Mouse (Mus musculus): ENCODE data around the gene Cdh5.
A peak's percentile ranks its signal among the peaks of the same experiment; 100 is the strongest.
"Not testable (repeated sequence)": the region's sequence is repeated elsewhere in the genome, so short reads cannot be mapped to it uniquely, and the experiment has no call there.

The Cdh5 gene

GRCm38 (mm10) chr8:104090993-104091900 is 10.2 kb upstream of the Cdh5 start:
- peak; percentile 57 for DNase-seq (ENCODE audit: low read depth, low spot score)

- no peak for DNase-seq (ENCODE audit: low read depth, low spot score)
These were observed 8.1 kb upstream of the Cdh5 start for GRCm38 (mm10) chr8:104093336-104093735.

DNA sequence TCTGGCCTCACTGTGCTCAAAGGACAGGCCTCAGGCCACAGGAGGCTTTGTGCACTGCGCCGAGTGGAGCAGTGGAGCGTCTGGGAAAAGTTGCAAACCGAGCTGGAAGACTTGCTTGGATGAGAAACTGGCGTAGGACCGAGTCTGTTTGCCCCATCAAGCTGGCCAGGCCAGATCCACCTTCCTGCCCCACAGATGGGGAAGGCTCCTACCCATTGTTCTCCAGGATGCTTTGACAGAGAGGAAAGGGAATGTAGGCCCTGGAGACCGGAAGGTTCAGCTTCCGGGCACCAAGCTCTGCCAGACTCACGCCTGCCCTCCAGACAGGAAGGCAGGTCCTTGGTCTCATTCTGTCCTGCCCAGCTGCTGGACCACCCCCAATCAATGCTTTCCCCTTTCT is 5.8 kb upstream of the Cdh5 start:
- DNase-seq (ENCODE audit: low read depth, low spot score) = peak; percentile 27

DNA sequence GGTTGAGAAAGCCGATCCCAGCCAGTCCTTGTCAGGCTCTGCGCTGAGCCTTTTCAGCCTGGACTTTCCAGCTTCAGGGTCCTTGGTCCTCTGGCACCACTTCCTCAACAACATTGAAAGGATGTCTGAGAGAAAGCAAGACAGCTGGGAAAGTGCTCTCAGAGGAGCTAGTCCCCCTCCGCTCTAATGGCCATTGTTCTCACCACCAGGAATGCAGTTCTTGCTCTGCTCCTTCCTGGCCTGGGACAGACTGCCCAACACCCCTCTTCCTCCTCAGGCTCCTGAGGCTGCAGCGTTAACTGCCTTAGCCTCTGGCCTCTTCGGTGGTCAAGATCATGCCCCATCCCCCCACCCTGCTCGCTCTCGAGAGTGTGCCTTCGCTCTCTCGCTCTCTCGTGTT is 4.8 kb upstream of the Cdh5 start:
- no peak for DNase-seq (ENCODE audit: low read depth, low spot score)

GRCm38 (mm10) chr8:104098671-104099346 is 2.6 kb upstream of the Cdh5 start:
- no peak for DNase-seq (ENCODE audit: low read depth, low spot score)

DNA sequence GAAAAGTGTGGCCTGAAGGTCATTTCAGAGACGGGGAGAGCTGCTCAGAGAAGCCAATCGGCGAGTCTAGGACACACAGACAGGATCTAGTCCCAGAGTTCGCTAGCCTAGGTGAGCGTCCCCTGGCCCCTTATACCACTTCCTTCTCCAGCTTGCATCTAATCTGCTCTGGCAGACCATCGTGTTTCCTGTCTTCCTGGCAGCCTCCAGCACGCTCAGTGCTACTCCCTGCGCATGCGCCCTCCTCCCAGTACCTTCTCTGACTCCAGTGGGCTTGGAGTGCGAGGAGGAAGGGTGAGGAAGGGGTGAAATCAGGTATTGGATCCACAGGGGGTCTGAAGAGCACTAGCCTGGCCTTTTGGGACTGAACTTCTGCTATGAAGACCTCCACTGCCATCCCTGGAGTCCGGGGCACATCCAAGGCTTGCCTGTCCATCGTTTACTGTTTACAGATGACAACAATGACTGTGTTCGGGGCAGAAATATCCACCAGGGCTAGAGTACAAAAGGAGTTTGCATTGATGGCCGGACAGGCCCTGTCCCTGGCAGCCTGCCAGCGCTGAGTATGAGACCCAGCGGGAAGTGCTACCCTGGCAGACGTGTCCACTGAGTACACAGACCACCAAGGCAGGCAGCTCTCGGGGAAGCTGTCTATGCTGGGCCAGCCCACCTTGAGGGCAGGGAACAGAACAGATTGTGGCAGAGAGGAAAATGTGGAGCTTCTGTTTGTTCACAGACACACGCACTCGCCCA is 1.9 kb upstream of the Cdh5 start:
- no peak for DNase-seq (ENCODE audit: low read depth, low spot score)

- DNase-seq (ENCODE audit: low read depth, low spot score) = not testable (repeated sequence)
These were observed 701 bp upstream of the Cdh5 start for GRCm38 (mm10) chr8:104100724-104101123.

GRCm38 (mm10) chr8:104103462-104103861 is 2.0 kb downstream of the Cdh5 start:
- no peak for DNase-seq (ENCODE audit: low read depth, low spot score)

GRCm38 (mm10) chr8:104105768-104106167 is 4.3 kb downstream of the Cdh5 start:
- no peak for DNase-seq (ENCODE audit: low read depth, low spot score)

GRCm38 (mm10) chr8:104106276-104106946 is 5.0 kb downstream of the Cdh5 start:
- DNase-seq (ENCODE audit: low read depth, low spot score) = no peak

GRCm38 (mm10) chr8:104107111-104107510 is 5.7 kb downstream of the Cdh5 start:
- no peak for DNase-seq (ENCODE audit: low read depth, low spot score)

GRCm38 (mm10) chr8:104108048-104108447 is 6.6 kb downstream of the Cdh5 start:
- no peak for DNase-seq (ENCODE audit: low read depth, low spot score)

DNA sequence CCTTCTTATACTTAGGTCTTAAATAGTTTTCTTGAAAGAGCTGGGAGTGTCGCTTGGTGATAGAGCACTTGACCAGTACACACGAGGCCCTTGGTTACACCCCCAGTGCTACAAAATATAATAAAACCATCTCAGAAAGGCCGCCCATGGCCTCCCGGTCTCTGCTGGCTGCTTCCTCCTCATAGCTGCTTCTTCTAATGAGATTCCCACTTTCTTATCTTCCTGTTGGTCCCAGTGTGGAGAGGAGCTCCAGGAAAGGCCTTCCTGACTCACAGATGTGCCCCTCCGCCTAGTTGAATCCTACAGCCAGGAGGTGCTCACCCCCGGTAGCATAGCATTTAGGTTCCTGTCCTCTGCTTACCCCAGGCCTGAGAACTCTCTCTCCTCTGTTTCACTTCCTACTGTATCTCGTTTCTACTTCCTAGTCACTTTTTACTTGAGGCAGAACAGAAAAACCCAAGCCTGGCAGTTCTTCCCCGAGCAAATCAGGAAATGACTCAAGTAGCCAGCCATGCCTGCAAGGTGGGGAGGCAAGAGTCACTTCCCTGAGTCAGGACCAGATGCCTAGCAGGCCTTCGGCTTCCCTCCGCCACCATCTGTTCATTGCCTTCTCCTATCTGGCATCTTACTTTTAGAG is 9.2 kb downstream of the Cdh5 start:
- no peak for DNase-seq (ENCODE audit: low read depth, low spot score)

DNA sequence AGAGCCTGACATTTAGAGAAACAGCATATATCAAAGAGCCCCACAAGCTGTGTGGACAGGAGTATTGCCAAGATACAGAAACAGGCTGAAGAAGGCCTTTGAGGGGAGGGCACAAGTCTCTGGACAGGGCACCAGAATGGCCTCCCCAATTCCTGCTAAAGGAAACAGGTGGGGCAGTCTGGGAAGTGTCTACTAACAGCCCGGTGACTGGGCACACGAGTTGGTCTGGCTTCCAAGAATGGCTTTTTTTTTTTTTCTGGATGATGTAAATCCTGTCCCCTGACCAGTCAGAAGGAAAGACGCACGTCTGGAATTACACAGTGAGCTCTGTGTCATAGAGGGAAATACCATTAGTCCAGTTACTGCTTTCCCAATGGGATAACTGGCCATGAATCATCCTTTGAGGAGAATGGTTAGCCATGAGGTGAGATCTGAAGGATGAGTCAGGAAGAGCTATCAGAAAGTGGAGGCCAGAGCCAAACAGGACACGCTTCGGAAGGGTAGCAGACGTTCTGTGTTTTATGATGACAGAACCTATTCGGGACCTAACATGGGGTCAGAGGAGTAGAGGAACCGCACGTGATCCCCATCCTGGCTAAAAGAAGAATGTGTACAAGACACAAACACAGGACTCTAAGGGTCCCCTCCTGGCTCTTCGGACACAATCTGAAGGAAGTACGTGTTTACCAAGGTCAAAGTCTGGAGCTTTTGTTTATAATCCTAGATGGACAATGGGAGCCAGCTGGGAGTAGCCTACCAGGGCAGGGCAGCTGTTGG is 20.4 kb downstream of the Cdh5 start:
- DNase-seq (ENCODE audit: low read depth, low spot score) = no peak

GRCm38 (mm10) chr8:104123080-104123657 is 21.7 kb downstream of the Cdh5 start:
- no peak for DNase-seq (ENCODE audit: low read depth, low spot score)

DNA sequence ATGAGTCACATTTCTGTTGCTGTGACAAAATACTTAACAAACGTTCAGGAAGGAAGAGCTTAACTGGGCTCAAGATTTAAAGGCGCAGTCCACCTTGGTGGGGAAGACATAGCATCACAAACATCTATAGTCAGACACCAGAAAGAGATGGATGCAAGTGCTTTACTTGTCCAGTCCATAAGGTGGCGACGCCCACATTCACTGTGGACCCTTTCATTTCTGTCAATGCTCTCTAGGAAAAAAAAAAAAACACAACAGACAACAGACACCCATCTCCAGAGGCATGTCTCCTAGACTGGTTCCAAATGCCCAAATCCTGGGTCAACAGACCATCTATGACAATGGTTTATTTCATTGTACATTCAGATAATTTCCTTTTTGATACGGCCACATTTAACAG is 23.1 kb downstream of the Cdh5 start:
- DNase-seq (ENCODE audit: low read depth, low spot score) = no peak

GRCm38 (mm10) chr8:104127160-104127883 is 25.9 kb downstream of the Cdh5 start:
- no peak for DNase-seq (ENCODE audit: low read depth, low spot score)

- DNase-seq (ENCODE audit: low read depth, low spot score) = no peak
These were observed 29.5 kb downstream of the Cdh5 start for GRCm38 (mm10) chr8:104130916-104131315.

- no peak for DNase-seq (ENCODE audit: low read depth, low spot score)
These were observed 30.1 kb downstream of the Cdh5 start for GRCm38 (mm10) chr8:104131414-104131975.

Measured in forelimb bud, embryonic 11.5 days (tissue).